Mouse (Mus musculus) megakaryocyte, adult 5-6 weeks (primary cell): ENCODE results near the gene Ift122. TPM values are rescaled to one million over a fixed set of nuclear protein-coding genes. Genes with fewer than 3 reads are reported as not detected.
"Not testable (repeated sequence)": the region's sequence is repeated elsewhere in the genome, so short reads cannot be mapped to it uniquely, and the experiment has no call there.

Source experiments
- ATAC-seq: 2 replicates; pipeline ENCODE4 v1.8.0; 2016; ENCODE audit warnings: mild to moderate bottlenecking, inconsistent platforms; ENCODE audit not compliant: poor library complexity, severe bottlenecking
- total RNA-seq, 2 experiments: library from RNA; stranded (forward) in 1 of 2; stranded (reverse) in 1 of 2; fragments of 153-499, 151-499 nt in 1 of 2; fragments of 221-1000, 200-1000 nt in 1 of 2; gene quantifications; 2 replicates each; pipeline versions ENCODE4 v1.2.3 to v1.2.4; 2015 to 2017

Ift122 gene
- total RNA-seq, 2 experiments from 2014 or later = 1.1 to 4.8 TPM

GRCm38 (mm10) chr6:115845006-115845405 is 8.3 kb upstream of the Ift122 start:
- ATAC-seq = no peak

- ATAC-seq = peak; percentile 94
Observed at GRCm38 (mm10) chr6:115846640-115847411, 6.4 kb upstream of the Ift122 start.

- no peak for ATAC-seq
Observed at GRCm38 (mm10) chr6:115848598-115849304, 4.5 kb upstream of the Ift122 start.

GRCm38 (mm10) chr6:115852446-115853090 is 702 bp upstream of the Ift122 start:
- no peak for ATAC-seq

GRCm38 (mm10) chr6:115853985-115854384 is 715 bp downstream of the Ift122 start:
- ATAC-seq = no peak

- no peak for ATAC-seq
Observed at GRCm38 (mm10) chr6:115854432-115854831, 1.2 kb downstream of the Ift122 start.

GRCm38 (mm10) chr6:115855733-115856360 is 2.6 kb downstream of the Ift122 start:
- ATAC-seq = no peak

GRCm38 (mm10) chr6:115856361-115856745 is 3.1 kb downstream of the Ift122 start:
- ATAC-seq = no peak

- no peak for ATAC-seq
Observed at GRCm38 (mm10) chr6:115859258-115859657, 6.0 kb downstream of the Ift122 start.

GRCm38 (mm10) chr6:115860027-115860556 is 6.8 kb downstream of the Ift122 start:
- no peak for ATAC-seq

GRCm38 (mm10) chr6:115863340-115863841 is 10.1 kb downstream of the Ift122 start:
- ATAC-seq = no peak

GRCm38 (mm10) chr6:115865246-115865645 is 12.0 kb downstream of the Ift122 start:
- no peak for ATAC-seq

- ATAC-seq = not testable (repeated sequence)
Observed at GRCm38 (mm10) chr6:115867157-115867556, 13.9 kb downstream of the Ift122 start.

GRCm38 (mm10) chr6:115871318-115871717 is 18.0 kb downstream of the Ift122 start:
- ATAC-seq = not testable (repeated sequence)

GRCm38 (mm10) chr6:115877239-115877638 is 24.0 kb downstream of the Ift122 start:
- no peak for ATAC-seq

GRCm38 (mm10) chr6:115878694-115879093 is 25.4 kb downstream of the Ift122 start:
- no peak for ATAC-seq

GRCm38 (mm10) chr6:115879736-115880135 is 26.5 kb downstream of the Ift122 start:
- peak; percentile 79 for ATAC-seq

GRCm38 (mm10) chr6:115880751-115881150 is 27.5 kb downstream of the Ift122 start:
- no peak for ATAC-seq

- no peak for ATAC-seq
Observed at GRCm38 (mm10) chr6:115884018-115884417, 30.7 kb downstream of the Ift122 start.

- peak; percentile 95 for ATAC-seq
Observed at GRCm38 (mm10) chr6:115886894-115887293, 33.6 kb downstream of the Ift122 start.

GRCm38 (mm10) chr6:115888296-115888695 is 35.0 kb downstream of the Ift122 start:
- peak; percentile 61 for ATAC-seq
